Comparison of ENCODE assay signal across 8 mouse cellular contexts in genomic region chr4:141875481-141876108, GRCm38 (mm10). TPM values are rescaled to one million over a fixed set of nuclear protein-coding genes. Genes with fewer than 3 reads are reported as not detected.
DNase-seq lines count a peak whose midpoint lies in the region; ATAC-seq and TF ChIP-seq lines count a peak whose summit lies in the region.

No protein-coding gene starts in this region.

- TF ChIP-seq CTCF in heart, postnatal 0 days (IDR thresholded peaks at IDR 0.05; ENCODE audit: low read depth) = peak; percentile 15; the same call in 1 of the 2 replicates
- TF ChIP-seq CTCF in brain, embryonic 14.5 days (IDR thresholded peaks at IDR 0.05; ENCODE audit: borderline replicate concordance, extremely low read depth, insufficient read depth, insufficient read length) = peak; percentile 21; the same call in 1 of the 2 replicates

- H3K4me2 ChIP-seq in heart, postnatal 0 days (ENCODE audit: low read depth, low read length) = peak overlapping the region; percentile 76
- H3K4me2 ChIP-seq in hindbrain, embryonic 15.5 days = peak overlapping the region; percentile 91
- peak overlapping the region; percentile 74 for H3K4me2 ChIP-seq in midbrain, embryonic 15.5 days

- no peak for ATAC-seq in heart, postnatal 0 days (ENCODE audit: insufficient read depth, low read depth)
- peak; percentile 32; the same call in 1 of the 2 replicates for ATAC-seq in hindbrain, embryonic 15.5 days (ENCODE audit: low FRiP score, low read depth)
- ATAC-seq in midbrain, embryonic 15.5 days (replicated peaks) = peak; percentile 10
- no peak for ATAC-seq in granulocyte monocyte progenitor cell, adult 5-6 weeks (replicated peaks; ENCODE audit: poor library complexity, severe bottlenecking)

- H3K4me1 ChIP-seq in heart, postnatal 0 days (ENCODE audit: control insufficient read depth, insufficient read depth) = peaks cover 28% of the 10 kb centered on the region
- H3K4me1 ChIP-seq in hindbrain, embryonic 15.5 days (replicated peaks) = peaks cover 47% of the 10 kb centered on the region
- H3K4me1 ChIP-seq in midbrain, embryonic 15.5 days = peaks cover 44% of the 10 kb centered on the region

- no peak for DNase-seq in heart, postnatal 0 days (ENCODE audit: low spot score)
- no peak for DNase-seq in heart, postnatal 4 days
- peak; percentile 55 for DNase-seq in brain, embryonic 14.5 days (ENCODE audit: low read depth)
- no peak for DNase-seq in urinary bladder, postnatal 14 days (ENCODE audit: low spot score)
- DNase-seq in lung, postnatal 36 days = no peak

- H3K36me3 ChIP-seq in heart, postnatal 0 days (replicated peaks; ENCODE audit: control insufficient read depth, insufficient read depth, low read length) = 0 out of 2 replicates have a peak, but pooled peaks cover 3% of the 10 kb centered on the region
- no peaks in the 10 kb centered on the region for H3K36me3 ChIP-seq in hindbrain, embryonic 15.5 days
- no peaks in the 10 kb centered on the region for H3K36me3 ChIP-seq in midbrain, embryonic 15.5 days (replicated peaks)

- H3K27ac ChIP-seq in heart, postnatal 0 days (ENCODE audit: low read depth) = no peak overlapping the region
- peak overlapping the region; percentile 82 for H3K27ac ChIP-seq in hindbrain, embryonic 15.5 days (replicated peaks)
- H3K27ac ChIP-seq in midbrain, embryonic 15.5 days = peak overlapping the region; percentile 84

- H3K27me3 ChIP-seq in heart, postnatal 0 days (ENCODE audit: control insufficient read depth, insufficient read depth, low read length) = no peaks in the 10 kb centered on the region
- H3K27me3 ChIP-seq in hindbrain, embryonic 15.5 days = no peaks in the 10 kb centered on the region
- no peaks in the 10 kb centered on the region for H3K27me3 ChIP-seq in midbrain, embryonic 15.5 days (replicated peaks)

- H3K9ac ChIP-seq in heart, postnatal 0 days (replicated peaks; ENCODE audit: low read depth, low read length) = 0 out of 2 replicates have a peak overlapping the region, but pooled peaks have one; percentile 77
- H3K9ac ChIP-seq in hindbrain, embryonic 15.5 days = peak overlapping the region; percentile 76
- H3K9ac ChIP-seq in midbrain, embryonic 15.5 days = peak overlapping the region; percentile 86

- no peak for TF ChIP-seq EP300 in heart, postnatal 0 days (IDR thresholded peaks at IDR 0.05; ENCODE audit: low read depth)

- no peaks in the 10 kb centered on the region for H3K9me3 ChIP-seq in heart, postnatal 0 days (replicated peaks; ENCODE audit: control insufficient read depth, low read length)
- H3K9me3 ChIP-seq in hindbrain, embryonic 15.5 days = no peaks in the 10 kb centered on the region
- H3K9me3 ChIP-seq in midbrain, embryonic 15.5 days = no peaks in the 10 kb centered on the region

- 17% methylated on average over 8 of the region's 8 CpGs for WGBS in heart, postnatal 0 days
- 16% methylated on average over 8 of the region's 8 CpGs for whole genome bisulfite sequencing in hindbrain, embryonic 15.5 days
- 10% methylated on average over 8 of the region's 8 CpGs for WGBS in midbrain, embryonic 15.5 days

- TF ChIP-seq POLR2A in brain, embryonic 14.5 days (IDR thresholded peaks at IDR 0.05; ENCODE audit: borderline replicate concordance, extremely low read depth, insufficient read depth, insufficient read length, poor library complexity, severe bottlenecking) = no peak

- H3K4me3 ChIP-seq in heart, postnatal 0 days (ENCODE audit: low read depth, low read length) = peak overlapping the region; percentile 81
- peak overlapping the region; percentile 64 for H3K4me3 ChIP-seq in hindbrain, embryonic 15.5 days
- H3K4me3 ChIP-seq in midbrain, embryonic 15.5 days = peak overlapping the region; percentile 80

RNA-seq across cellular contexts. Expression of gene Efhd2, which starts 0.9 kb away (rescaled TPM):
- 42.7 and 42.9 TPM in 2 replicates for total RNA-seq in heart, postnatal 0 days (2014; rRNA removed; ENCODE audit: low replicate concordance)
- 54.5 and 56.9 TPM in 2 replicates for polyA plus RNA-seq in heart, postnatal 0 days (2015; fragmentation: Nextera tagmentation; extraction: Ambion mirVana)
- 10 to 100 TPM; 46.5 to 50.5 TPM for total RNA-seq in heart, postnatal 4 days (2021)
- polyA plus RNA-seq in brain, embryonic 14.5 days (2012; rRNA removed) = 72.6 and 78.7 TPM in 2 replicates
- 77.8 and 83.5 TPM in 2 replicates for polyA plus RNA-seq in hindbrain, embryonic 15.5 days (2015; fragmentation: Nextera tagmentation; extraction: Ambion mirVana)
- polyA plus RNA-seq in midbrain, embryonic 15.5 days (2015; fragmentation: Nextera tagmentation; extraction: Ambion mirVana) = 71.5 and 82.6 TPM in 2 replicates
- 50.2 and 58.8 TPM in 2 replicates for total RNA-seq in granulocyte monocyte progenitor cell, adult 5-6 weeks (2014; fragmentation: Nextera tagmentation)
- 53.7 and 72.7 TPM in 2 replicates for total RNA-seq in granulocyte monocyte progenitor cell, adult 5-6 weeks (2017)

RNA-seq across cellular contexts. Expression of gene Ctrc, which starts 29.4 kb away (rescaled TPM):
- not detected in 2 replicates for total RNA-seq in heart, postnatal 0 days (2014; rRNA removed; ENCODE audit: low replicate concordance)
- polyA plus RNA-seq in heart, postnatal 0 days (2015; fragmentation: Nextera tagmentation; extraction: Ambion mirVana) = not detected in 2 replicates
- not detected for total RNA-seq in heart, postnatal 4 days (2021)
- not detected in 2 replicates for polyA plus RNA-seq in brain, embryonic 14.5 days (2012; rRNA removed)
- polyA plus RNA-seq in hindbrain, embryonic 15.5 days (2015; fragmentation: Nextera tagmentation; extraction: Ambion mirVana) = not detected in 2 replicates
- not detected in 2 replicates for polyA plus RNA-seq in midbrain, embryonic 15.5 days (2015; fragmentation: Nextera tagmentation; extraction: Ambion mirVana)
- not detected in 2 replicates for total RNA-seq in granulocyte monocyte progenitor cell, adult 5-6 weeks (2014; fragmentation: Nextera tagmentation)
- total RNA-seq in granulocyte monocyte progenitor cell, adult 5-6 weeks (2017) = not detected in 2 replicates

RNA-seq across cellular contexts. Expression of gene Cela2a, which starts 49.6 kb away (rescaled TPM):
- total RNA-seq in heart, postnatal 0 days (2014; rRNA removed; ENCODE audit: low replicate concordance) = 2.1 TPM in 1 of 2 replicates, not detected in the other
- 0.20 and 0.21 TPM in 2 replicates for polyA plus RNA-seq in heart, postnatal 0 days (2015; fragmentation: Nextera tagmentation; extraction: Ambion mirVana)
- total RNA-seq in heart, postnatal 4 days (2021) = not detected
- 0.19 and 0.21 TPM in 2 replicates for polyA plus RNA-seq in brain, embryonic 14.5 days (2012; rRNA removed)
- 0.18 TPM in 1 of 2 replicates, not detected in the other for polyA plus RNA-seq in hindbrain, embryonic 15.5 days (2015; fragmentation: Nextera tagmentation; extraction: Ambion mirVana)
- 0.36 and 0.43 TPM in 2 replicates for polyA plus RNA-seq in midbrain, embryonic 15.5 days (2015; fragmentation: Nextera tagmentation; extraction: Ambion mirVana)
- not detected in 2 replicates for total RNA-seq in granulocyte monocyte progenitor cell, adult 5-6 weeks (2014; fragmentation: Nextera tagmentation)
- not detected in 2 replicates for total RNA-seq in granulocyte monocyte progenitor cell, adult 5-6 weeks (2017)

Comparison
In these comparisons a context has a peak if more than half of its experiments do, and no peak if none do; other contexts are left out.
1. ATAC-seq: peak in hindbrain, embryonic 15.5 days (single experiment) and midbrain, embryonic 15.5 days (single experiment); none in heart, postnatal 0 days (single experiment) and granulocyte monocyte progenitor cell, adult 5-6 weeks (single experiment).
2. Peak in every context shown above with its lines, with median percentiles within 50 percentile points of each other: H3K4me2 ChIP-seq, H3K4me3 ChIP-seq and H3K9ac ChIP-seq.